Mouse (Mus musculus) limb, embryonic 12.5 days (tissue): ENCODE results near the gene Nudt19. TPM values are rescaled to one million over a fixed set of nuclear protein-coding genes. Genes with fewer than 3 reads are reported as not detected.

Experiments
- ATAC-seq: fragments of 200-750 bp; cut with Nextera tagmentation; 2 replicates; pipeline ENCODE4 v1.8.0; 2017; ENCODE audit warnings: low read depth, moderate TSS enrichment; ENCODE audit not compliant: insufficient number of reproducible peaks, insufficient read depth, low FRiP score, low TSS enrichment
- H3K27ac ChIP-seq: fragments of 300-500 bp; sonication (generic); 2 replicates; pipeline ENCODE4 v1.5.1; 2016; ENCODE audit warnings: mild to moderate bottlenecking, moderate library complexity
- H3K27me3 ChIP-seq: fragments of 300-500 bp; sonication (generic); 2 replicates; pipeline ENCODE4 v1.6.1; 2016; ENCODE audit warnings: mild to moderate bottlenecking, moderate library complexity
- H3K36me3 ChIP-seq: fragments of 300-500 bp; sonication (generic); 2 replicates; pipeline ENCODE4 v1.6.1; 2016; ENCODE audit warnings: mild to moderate bottlenecking, moderate library complexity
- H3K4me1 ChIP-seq: fragments of 300-500 bp; sonication (generic); replicated peaks from 2 replicates; pipeline ENCODE4 v1.6.1; 2016
- H3K4me2 ChIP-seq: fragments of 300-500 bp; sonication (generic); 2 replicates; pipeline ENCODE4 v1.6.1; 2016; ENCODE audit warnings: mild to moderate bottlenecking, moderate library complexity
- H3K4me3 ChIP-seq: fragments of 300-500 bp; sonication (generic); replicated peaks from 2 replicates; pipeline ENCODE4 v1.5.1; 2016; ENCODE audit warnings: mild to moderate bottlenecking
- H3K9ac ChIP-seq: fragments of 300-500 bp; sonication (generic); replicated peaks from 2 replicates; pipeline ENCODE4 v1.6.1; 2016; ENCODE audit warnings: mild to moderate bottlenecking, moderate library complexity
- H3K9me3 ChIP-seq: fragments of 300-500 bp; sonication (generic); 2 replicates; pipeline ENCODE4 v1.6.1; 2016; ENCODE audit warnings: mild to moderate bottlenecking, moderate library complexity
- WGBS: fragments of 180-500 bp; shearing (Covaris S2); methylation state at CpG from one replicate; pipeline ENCODE4 v1.1.7; 2016; 5-methylcytosine and 5-hydroxymethylcytosine counted together
- polyA plus RNA-seq: library from polyadenylated mRNA; unstranded; fragments of >200 nt; fragmentation: Nextera tagmentation; extraction: Ambion mirVana; gene quantifications from 2 replicates; pipeline ENCODE4 v1.2.1, GENCODE M21; 2016

The Nudt19 gene
- polyA plus RNA-seq: 33.0 and 37.5 TPM in 2 replicates

DNA sequence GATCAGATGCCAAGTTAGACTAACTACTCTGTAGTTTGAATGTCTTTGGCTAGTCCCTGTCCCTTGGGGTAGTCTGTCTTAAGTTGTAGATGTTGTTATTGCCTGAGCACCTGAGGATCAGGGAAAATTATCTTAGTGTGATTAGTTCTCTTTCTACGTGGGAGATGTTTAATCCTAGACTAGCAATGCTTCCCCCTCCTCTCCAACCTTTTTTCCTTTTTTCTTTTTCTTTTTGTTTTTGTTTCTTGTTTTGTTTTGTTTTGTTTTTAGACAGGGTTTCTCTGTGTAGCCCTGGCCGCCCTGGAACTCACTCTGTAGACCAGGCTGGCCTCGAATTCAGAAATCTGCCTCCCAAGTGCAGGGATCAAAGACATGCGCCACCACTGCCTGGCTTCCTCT lies at the start of gene Nudt19:
Nudt19 (minus strand) TSS at position 100 of the 399 bp plus-strand sequence.
- Histone ChIP-seq H3K4me2 (peak within 1 kb of the TSS; percentile 80), H3K4me3 (peak within 1 kb of the TSS; percentile 60), H3K4me1 (peaks cover 8% of the 10 kb centered on the region; the same call in 1 of the 2 replicates), H3K27me3 (no peaks in the 10 kb centered on the region), H3K27ac (peak within 1 kb of the TSS; percentile 96), H3K9me3 (no peaks in the 10 kb centered on the region), H3K36me3 (peaks cover 1% of the 10 kb centered on the region; the same call in 1 of the 2 replicates), H3K9ac (peak within 1 kb of the TSS; percentile 79)
- ATAC-seq: no peak
- WGBS: 63% methylated on average over 4 of the region's 4 CpGs

DNA sequence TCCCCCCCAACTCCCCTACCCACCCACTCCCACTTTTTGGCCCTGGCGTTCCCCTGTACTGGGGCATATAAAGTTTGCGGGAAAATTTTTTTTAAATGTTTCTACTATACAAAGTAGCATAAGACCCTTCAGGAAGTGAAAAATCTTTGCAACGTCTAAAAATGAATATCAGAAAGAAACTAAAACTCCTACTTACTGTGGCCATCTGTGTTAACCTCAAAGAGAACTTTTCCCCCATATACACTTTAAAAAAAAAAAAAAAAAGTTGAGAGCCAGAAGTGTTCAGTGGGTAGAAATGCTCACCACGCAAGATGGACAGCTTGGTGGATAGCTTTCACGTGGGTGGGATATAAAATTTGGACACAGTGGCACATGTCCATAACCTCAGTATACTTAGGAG lies 46.7 kb upstream of the Nudt19 start:
- peaks cover 55% of the 10 kb centered on the region for H3K36me3 ChIP-seq
- no peak overlapping the region for H3K4me2 ChIP-seq
- no peaks in the 10 kb centered on the region for H3K27me3 ChIP-seq
- no peak overlapping the region for H3K27ac ChIP-seq
- no peak overlapping the region for H3K9ac ChIP-seq
- no peak for ATAC-seq
- WGBS: 94% methylated on average over 5 of the region's 5 CpGs
- no peak overlapping the region for H3K4me3 ChIP-seq
- no peaks in the 10 kb centered on the region for H3K4me1 ChIP-seq
- no peaks in the 10 kb centered on the region for H3K9me3 ChIP-seq

DNA sequence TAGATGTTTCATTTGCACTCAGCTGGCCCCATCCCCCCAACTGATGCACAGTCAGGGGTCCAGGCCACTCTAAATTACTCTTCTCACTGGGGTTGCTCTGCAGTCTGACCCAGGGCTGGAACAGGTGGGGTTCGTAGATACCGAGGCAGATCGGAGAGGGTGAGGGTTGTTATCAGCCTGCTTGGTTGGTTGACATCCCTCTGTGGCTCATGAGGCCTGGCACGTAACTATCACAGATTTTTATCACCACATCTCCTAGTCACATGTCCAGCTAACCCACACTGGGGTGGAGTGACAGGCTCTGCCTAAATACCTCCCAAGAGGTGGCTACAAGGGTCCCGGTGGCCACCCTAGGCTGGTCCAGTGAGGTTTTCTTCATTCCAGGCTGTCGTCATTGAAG lies 45.0 kb upstream of the Nudt19 start:
- Histone ChIP-seq H3K9me3 (no peaks in the 10 kb centered on the region), H3K36me3 (peaks cover 53% of the 10 kb centered on the region), H3K27me3 (no peaks in the 10 kb centered on the region), H3K4me3 (no peak overlapping the region), H3K9ac (no peak overlapping the region), H3K4me2 (no peak overlapping the region), H3K27ac (no peak overlapping the region), H3K4me1 (no peaks in the 10 kb centered on the region)
- WGBS: 91% methylated on average over 6 of the region's 6 CpGs
- ATAC-seq: no peak

DNA sequence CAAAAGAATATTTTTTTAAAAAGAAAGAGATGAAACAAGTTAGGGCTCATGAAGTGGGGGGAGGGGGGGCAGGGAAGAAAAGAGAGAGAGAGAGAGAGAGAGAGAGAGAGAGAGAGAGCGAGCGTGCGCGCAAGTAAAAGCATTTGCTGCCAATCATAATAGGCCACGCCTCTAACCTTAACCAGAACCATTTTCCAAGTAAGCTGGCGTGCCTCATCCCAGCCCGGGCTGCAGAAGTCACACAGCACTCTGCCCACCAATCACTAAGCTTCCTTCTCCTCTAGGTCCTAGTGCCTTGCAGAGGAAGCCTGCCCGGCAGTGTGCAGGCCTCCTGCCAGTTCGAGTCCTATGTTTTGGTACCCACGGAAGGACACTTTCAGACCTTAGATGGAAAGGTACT lies 43.9 kb upstream of the Nudt19 start:
- Histone ChIP-seq H3K27ac (no peak overlapping the region), H3K36me3 (peaks cover 63% of the 10 kb centered on the region), H3K9me3 (no peaks in the 10 kb centered on the region), H3K4me2 (no peak overlapping the region), H3K9ac (no peak overlapping the region), H3K27me3 (no peaks in the 10 kb centered on the region), H3K4me3 (no peak overlapping the region), H3K4me1 (no peaks in the 10 kb centered on the region)
- no peak for ATAC-seq
- 84% methylated on average over 10 of the region's 10 CpGs for WGBS

DNA sequence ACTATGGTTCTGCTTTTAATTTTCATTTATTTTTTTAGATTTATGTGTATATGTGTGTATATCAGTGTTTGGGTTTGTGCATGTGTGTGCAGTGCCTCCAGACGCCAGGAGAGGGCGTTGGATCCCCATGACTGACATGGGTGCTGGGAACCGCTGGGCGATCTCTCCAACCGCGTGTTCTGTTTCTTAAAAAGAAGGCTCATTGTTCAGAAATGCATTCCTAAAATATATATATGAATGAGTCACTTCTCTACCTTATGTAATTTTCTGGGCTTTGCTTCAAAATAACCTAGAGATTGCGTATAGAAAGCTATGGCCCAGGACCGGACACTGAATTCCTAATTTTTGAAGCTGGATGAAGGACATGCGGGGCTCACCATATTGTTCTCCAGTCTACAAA lies 43.4 kb upstream of the Nudt19 start:
- no peak for ATAC-seq
- WGBS: 96% methylated on average over 9 of the region's 9 CpGs
- H3K4me3 ChIP-seq: no peak overlapping the region
- H3K4me2 ChIP-seq: no peak overlapping the region
- H3K27me3 ChIP-seq: no peaks in the 10 kb centered on the region
- no peak overlapping the region for H3K27ac ChIP-seq
- no peaks in the 10 kb centered on the region for H3K9me3 ChIP-seq
- H3K4me1 ChIP-seq: no peaks in the 10 kb centered on the region
- peaks cover 67% of the 10 kb centered on the region for H3K36me3 ChIP-seq
- H3K9ac ChIP-seq: no peak overlapping the region

DNA sequence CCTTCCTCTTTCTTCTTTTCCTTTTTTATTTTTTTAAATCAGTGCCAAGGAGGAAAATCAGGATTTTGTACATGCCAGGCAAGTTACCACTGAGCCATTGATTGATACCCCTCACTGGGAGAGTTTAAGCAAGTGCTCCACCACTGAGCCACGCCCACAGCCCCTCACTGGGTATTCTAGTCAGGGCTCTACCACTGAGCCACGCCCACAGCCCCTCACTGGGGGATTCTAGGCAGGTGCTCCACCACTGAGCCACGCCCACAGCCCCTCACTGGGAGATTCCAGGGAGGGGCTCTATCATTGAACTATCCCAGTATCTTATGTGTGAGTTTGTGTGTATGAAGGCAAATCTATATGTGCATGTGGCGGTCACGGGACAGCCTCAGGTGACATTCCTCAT lies 38.2 kb upstream of the Nudt19 start:
- no peak for ATAC-seq
- Histone ChIP-seq H3K27ac (no peak overlapping the region), H3K4me1 (peaks cover 17% of the 10 kb centered on the region), H3K36me3 (peaks cover 55% of the 10 kb centered on the region), H3K4me3 (no peak overlapping the region), H3K9ac (no peak overlapping the region), H3K4me2 (no peak overlapping the region), H3K9me3 (no peaks in the 10 kb centered on the region), H3K27me3 (no peaks in the 10 kb centered on the region)
- 85% methylated on average over 5 of the region's 5 CpGs for WGBS

DNA sequence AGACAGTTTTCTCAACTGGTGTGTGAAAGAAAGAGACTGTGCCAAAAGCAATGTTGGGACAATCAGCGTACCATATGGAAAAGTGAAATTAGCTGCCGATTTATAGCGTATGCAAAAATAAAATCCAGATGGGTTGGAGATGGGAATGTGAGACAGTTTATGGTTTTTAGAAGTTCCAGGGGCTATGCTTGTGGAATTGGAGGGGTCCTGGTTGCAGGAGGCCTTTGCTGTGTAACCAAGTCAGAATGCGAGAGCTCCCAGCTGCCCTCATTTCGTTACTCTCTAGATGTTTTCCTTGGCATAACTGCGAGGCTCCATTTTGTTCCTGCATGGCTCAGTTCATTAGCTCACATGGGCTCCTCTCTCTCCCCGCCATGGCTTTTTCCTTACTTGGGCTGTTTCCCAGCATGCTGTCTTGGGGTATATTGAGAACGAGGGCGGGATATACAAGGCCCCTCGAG lies 34.7 kb upstream of the Nudt19 start:
- peak overlapping the region; percentile 87 for H3K27ac ChIP-seq
- ATAC-seq: no peak

DNA sequence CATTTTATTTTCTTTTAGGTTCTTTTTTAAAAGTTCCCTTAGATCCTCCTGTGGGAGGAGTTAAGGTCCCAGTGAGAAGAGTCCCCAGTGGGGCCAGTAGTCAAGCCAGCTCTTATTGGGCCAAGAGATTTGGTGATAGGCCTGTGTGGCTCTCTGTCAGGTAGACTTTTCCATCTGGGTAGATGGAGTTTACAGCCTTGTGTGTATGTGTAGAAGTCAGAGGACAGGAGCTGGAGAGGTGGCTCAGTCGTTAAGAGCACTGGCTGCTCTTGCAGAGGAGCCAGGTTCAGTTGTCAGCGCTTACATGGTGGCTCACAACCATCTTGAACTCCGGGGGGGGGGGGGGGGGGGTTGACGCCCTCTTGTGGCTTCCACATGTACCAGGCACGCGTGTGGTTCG lies 33.4 kb upstream of the Nudt19 start:
- no peak for ATAC-seq
- H3K9ac ChIP-seq: no peak overlapping the region
- H3K4me1 ChIP-seq: peaks cover 35% of the 10 kb centered on the region
- WGBS: 71% methylated on average over 7 of the region's 7 CpGs
- no peak overlapping the region for H3K27ac ChIP-seq
- H3K27me3 ChIP-seq: peaks cover 7% of the 10 kb centered on the region
- no peaks in the 10 kb centered on the region for H3K9me3 ChIP-seq
- H3K4me2 ChIP-seq: no peak overlapping the region
- peaks cover 27% of the 10 kb centered on the region for H3K36me3 ChIP-seq
- H3K4me3 ChIP-seq: no peak overlapping the region

More for the DNA sequence above, 34.7 kb upstream of the Nudt19 start:
- Histone ChIP-seq H3K4me3 (no peak overlapping the region), H3K4me2 (no peak overlapping the region), H3K9ac (no peak overlapping the region), H3K4me1 (peaks cover 31% of the 10 kb centered on the region), H3K9me3 (no peaks in the 10 kb centered on the region), H3K27me3 (no peaks in the 10 kb centered on the region), H3K36me3 (peaks cover 38% of the 10 kb centered on the region)
- WGBS: 52% methylated on average over 10 of the region's 10 CpGs

DNA sequence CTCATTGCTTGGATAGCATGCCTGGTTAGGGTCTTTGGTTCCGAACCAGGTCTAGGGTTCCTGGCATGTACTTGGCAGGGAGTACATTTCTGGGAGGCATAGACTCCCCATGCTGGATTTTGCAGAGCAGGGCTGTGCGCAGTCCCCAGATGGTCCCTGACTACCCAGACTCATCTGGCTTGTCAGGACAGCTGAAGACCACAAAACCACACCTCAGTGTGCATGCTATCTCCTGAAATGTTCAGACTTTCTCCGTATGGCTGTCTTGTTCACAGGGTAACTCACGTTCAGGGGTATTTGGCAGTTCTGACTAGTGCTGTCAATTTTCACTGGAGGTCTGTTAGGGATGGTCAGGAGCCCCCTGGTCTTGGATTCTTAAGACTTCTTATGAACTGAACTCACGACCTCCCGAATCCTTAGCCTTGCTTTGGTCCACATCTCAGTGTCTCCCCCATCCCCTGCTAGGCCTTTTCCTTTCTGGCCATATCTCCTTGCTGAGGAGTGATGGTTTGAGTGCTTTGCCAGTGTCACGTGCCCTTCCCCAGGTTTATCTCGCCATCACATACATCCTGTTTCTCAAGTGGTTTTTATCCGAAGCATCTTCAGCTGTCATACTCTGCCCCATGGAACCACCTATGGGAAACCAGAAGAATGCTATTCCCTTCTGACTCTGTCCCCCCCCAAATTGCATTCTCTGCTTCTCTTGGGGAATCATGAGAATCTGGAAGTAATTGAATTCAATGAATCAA lies 32.8 kb upstream of the Nudt19 start:
- 89% methylated on average over 9 of the region's 9 CpGs for WGBS
- H3K9me3 ChIP-seq: no peaks in the 10 kb centered on the region
- H3K36me3 ChIP-seq: peaks cover 23% of the 10 kb centered on the region
- peaks cover 41% of the 10 kb centered on the region for H3K4me1 ChIP-seq
- no peak overlapping the region for H3K9ac ChIP-seq
- no peak overlapping the region for H3K27ac ChIP-seq
- ATAC-seq: no peak
- H3K27me3 ChIP-seq: peaks cover 13% of the 10 kb centered on the region
- no peak overlapping the region for H3K4me2 ChIP-seq
- H3K4me3 ChIP-seq: no peak overlapping the region

DNA sequence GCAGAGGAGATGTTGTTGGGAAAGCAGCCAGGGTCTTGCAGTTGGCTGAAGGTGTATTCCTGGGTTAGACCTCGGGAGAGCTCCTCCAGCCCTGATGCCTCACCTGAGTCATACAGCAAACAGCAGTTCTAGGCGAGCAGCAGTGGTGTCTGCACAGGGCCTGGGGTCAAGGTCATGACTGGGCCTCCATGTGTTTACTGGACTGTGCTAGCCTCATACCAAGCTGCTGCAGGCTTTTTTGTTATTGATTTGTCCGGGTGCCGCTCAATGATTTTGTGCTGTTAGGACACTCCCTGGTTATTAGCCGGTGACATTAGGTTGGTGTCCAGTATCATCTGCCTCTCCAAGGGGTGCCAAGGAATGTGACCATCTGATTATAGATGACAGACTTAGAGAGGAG lies 31.6 kb upstream of the Nudt19 start:
- Histone ChIP-seq H3K27ac (no peak overlapping the region), H3K4me2 (peak overlapping the region; percentile 99), H3K9ac (no peak overlapping the region), H3K36me3 (peaks cover 12% of the 10 kb centered on the region), H3K27me3 (peaks cover 24% of the 10 kb centered on the region), H3K4me1 (peaks cover 43% of the 10 kb centered on the region), H3K4me3 (no peak overlapping the region), H3K9me3 (0 out of 2 replicates have a peak, but pooled peaks cover 1% of the 10 kb centered on the region)
- 78% methylated on average over 5 of the region's 5 CpGs for WGBS
- no peak for ATAC-seq

DNA sequence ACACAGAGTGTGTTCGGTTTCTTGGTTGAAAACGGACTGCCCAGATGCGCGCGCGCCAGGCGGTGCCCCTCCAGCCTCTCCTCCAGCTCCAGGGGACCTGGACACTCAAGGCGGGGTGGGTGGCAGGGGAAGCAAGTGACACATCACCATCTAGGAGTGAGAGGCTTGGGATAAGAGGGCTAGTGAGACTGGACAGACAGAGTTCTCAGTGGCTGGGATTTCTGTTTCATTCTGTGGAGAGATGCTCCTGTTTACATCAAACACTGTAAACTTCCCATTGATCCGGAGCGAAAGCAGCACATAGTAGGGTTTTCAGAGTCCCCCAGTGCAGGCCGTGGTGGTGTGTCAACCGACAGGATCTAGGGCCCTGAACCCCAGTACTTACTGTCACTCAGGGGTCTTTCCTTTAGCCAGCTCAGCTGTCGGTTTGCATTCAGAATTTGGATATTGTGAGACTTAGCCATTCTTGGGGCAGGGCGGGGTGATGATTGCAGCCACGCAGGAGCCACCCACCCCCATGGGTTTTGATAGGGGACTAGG lies 30.9 kb upstream of the Nudt19 start:
- no peak for ATAC-seq
- Histone ChIP-seq H3K27me3 (peaks cover 31% of the 10 kb centered on the region), H3K4me2 (peak overlapping the region; percentile 99), H3K9ac (peak overlapping the region; percentile 83), H3K36me3 (peaks cover 4% of the 10 kb centered on the region), H3K4me1 (peaks cover 42% of the 10 kb centered on the region), H3K9me3 (0 out of 2 replicates have a peak, but pooled peaks cover 3% of the 10 kb centered on the region), H3K4me3 (peak overlapping the region; percentile 87), H3K27ac (peak overlapping the region; percentile 80; the same call in 1 of the 2 replicates)
- 23% methylated on average over 15 of the region's 15 CpGs for WGBS
